Mouse (Mus musculus) cerebellum, adult 2 months (tissue): ENCODE data around the gene Lamb1.

ENCODE experiments used
- CTCF ChIP-seq: fragments of 200-500 bp; IDR thresholded peaks from 2 replicates; pipeline ENCODE4 v1.5.1; 2011; ENCODE audit warnings: low read depth, mild to moderate bottlenecking, control low read depth, low read length, moderate library complexity, borderline replicate concordance; ENCODE audit not compliant: insufficient read depth
- POLR2A ChIP-seq: fragments of 200-500 bp; IDR thresholded peaks from 2 replicates; pipeline ENCODE4 v1.6.1; 2011; ENCODE audit warnings: low read length, control low read depth, borderline replicate concordance; ENCODE audit not compliant: insufficient read depth

DNA sequence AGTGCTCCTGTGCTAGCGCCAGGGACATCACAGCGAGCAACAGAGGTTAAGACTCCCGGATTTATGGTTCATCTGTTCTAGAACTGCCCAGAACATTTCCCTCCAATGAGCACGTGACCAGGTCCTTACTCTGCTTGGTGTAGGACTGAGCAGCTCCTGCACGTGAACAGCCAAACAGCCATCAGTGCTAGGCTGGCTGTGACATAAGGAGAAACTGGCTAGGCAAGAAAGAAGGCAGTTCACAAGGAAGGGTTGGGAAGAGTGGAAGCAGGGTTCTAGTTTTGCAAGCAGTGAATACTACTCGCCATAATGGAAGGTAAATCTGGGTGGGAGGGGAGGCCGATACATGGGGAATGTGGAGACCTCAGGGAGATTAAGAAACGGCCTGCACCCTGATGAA, 10.1 kb upstream of the Lamb1 start:
- TF ChIP-seq CTCF (no peak), POLR2A (no peak)
